Mouse (Mus musculus) neural tube, embryonic 11.5 days (tissue): Measurements from ENCODE around the gene Pcp4l1. TPM values are rescaled to one million over a fixed set of nuclear protein-coding genes. Genes with fewer than 3 reads are reported as not detected.

Experiments used
- ATAC-seq: fragments of 200-750 bp; cut with Nextera tagmentation; 2 replicates; pipeline ENCODE4 v1.8.0; 2017; ENCODE audit warnings: moderate number of reproducible peaks, mild to moderate bottlenecking, moderate TSS enrichment, moderate library complexity; ENCODE audit not compliant: insufficient read depth, low FRiP score, low TSS enrichment
- DNase-seq: peaks from one replicate; pipeline ENCODE4 v3.0.0-alpha.2; 2015; ENCODE audit warnings: low spot score
- H3K27ac ChIP-seq: fragments of 300-500 bp; sonication (generic); 2 replicates; pipeline ENCODE4 v1.5.1; 2014; ENCODE audit warnings: low read depth, mild to moderate bottlenecking, low read length
- H3K27me3 ChIP-seq: fragments of 300-500 bp; sonication (generic); 2 replicates; pipeline ENCODE4 v1.6.1; 2014; ENCODE audit warnings: mild to moderate bottlenecking, low read length, mixed read lengths; ENCODE audit not compliant: control insufficient read depth, insufficient read depth
- H3K36me3 ChIP-seq: fragments of 300-500 bp; sonication (generic); 2 replicates; pipeline ENCODE4 v1.6.1; 2014; ENCODE audit warnings: mild to moderate bottlenecking, low read length, moderate library complexity, mixed read lengths; ENCODE audit not compliant: control insufficient read depth, insufficient read depth
- H3K4me1 ChIP-seq: fragments of 300-500 bp; sonication (generic); 2 replicates; pipeline ENCODE4 v1.6.1; 2014; ENCODE audit warnings: low read length, mixed read lengths; ENCODE audit not compliant: control insufficient read depth, insufficient read depth
- H3K4me2 ChIP-seq: fragments of 300-500 bp; sonication (generic); 2 replicates; pipeline ENCODE4 v1.6.1; 2014; ENCODE audit warnings: low read depth, mild to moderate bottlenecking, moderate library complexity
- H3K4me3 ChIP-seq: fragments of 300-500 bp; sonication (generic); 2 replicates; pipeline ENCODE4 v1.5.1; 2014; ENCODE audit warnings: low read depth, low read length
- H3K9ac ChIP-seq: fragments of 300-500 bp; sonication (generic); 2 replicates; pipeline ENCODE4 v1.6.1; 2014; ENCODE audit warnings: mild to moderate bottlenecking, low read length
- H3K9me3 ChIP-seq: fragments of 300-500 bp; sonication (generic); 2 replicates; pipeline ENCODE4 v1.6.1; 2016; ENCODE audit warnings: low read length; ENCODE audit not compliant: control insufficient read depth
- WGBS: fragments of 180-500 bp; shearing (Covaris S2); extraction: QIAGEN DNeasy Blood & Tissue Kit; methylation state at CpG from one replicate; pipeline ENCODE4 v1.1.7; 2014; 5-methylcytosine and 5-hydroxymethylcytosine counted together
- polyA plus RNA-seq: library from polyadenylated mRNA; unstranded; fragments of >200 nt; fragmentation: Nextera tagmentation; extraction: Ambion mirVana; gene quantifications from 2 replicates; pipeline ENCODE4 v1.2.1, GENCODE M21; 2014

Pcp4l1 gene
- polyA plus RNA-seq, 1 experiment from 2014 or later, result 3.8 TPM

GRCm38 (mm10) chr1:171223796-171224195 lies 27.7 kb upstream of the Pcp4l1 start:
- H3K36me3 ChIP-seq, result no peaks in the 10 kb centered on the region
- 0 out of 2 replicates have a peak, but pooled peaks cover 4% of the 10 kb centered on the region for H3K4me1 ChIP-seq
- no peak for ATAC-seq
- DNase-seq, result no peak
- H3K27ac ChIP-seq, result no peak overlapping the region
- H3K9ac ChIP-seq, result no peak overlapping the region
- H3K9me3 ChIP-seq, result no peaks in the 10 kb centered on the region
- H3K27me3 ChIP-seq, result no peaks in the 10 kb centered on the region
- no peak overlapping the region for H3K4me3 ChIP-seq
- WGBS, result 94% methylated on average over 2 of the region's 2 CpGs
- no peak overlapping the region for H3K4me2 ChIP-seq

DNA sequence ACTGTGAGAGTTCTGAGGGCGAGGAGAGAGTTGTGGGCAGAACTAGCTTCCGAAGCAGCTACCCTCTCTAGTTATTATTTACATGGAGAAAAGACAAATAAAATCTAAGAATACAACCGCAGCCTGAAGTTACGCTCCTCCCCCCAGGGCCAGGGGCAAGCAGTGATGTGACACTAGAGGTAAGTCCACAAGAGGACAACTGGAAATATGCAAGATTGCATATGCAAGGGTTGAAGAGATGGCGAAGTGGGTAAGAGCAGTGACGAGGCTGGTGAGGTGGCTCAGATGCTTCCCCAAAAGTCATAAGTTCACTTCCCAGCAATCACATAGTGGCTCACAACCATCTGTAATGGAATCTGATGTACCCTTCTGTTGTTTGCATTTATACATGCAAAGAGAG lies 27.1 kb upstream of the Pcp4l1 start:
- Histone ChIP-seq H3K4me3 (peak overlapping the region; percentile 23), H3K4me1 (0 out of 2 replicates have a peak, but pooled peaks cover 4% of the 10 kb centered on the region), H3K9ac (no peak overlapping the region), H3K4me2 (peak overlapping the region; percentile 35), H3K27me3 (no peaks in the 10 kb centered on the region), H3K36me3 (no peaks in the 10 kb centered on the region), H3K27ac (no peak overlapping the region), H3K9me3 (no peaks in the 10 kb centered on the region)
- DNase-seq (no peak), ATAC-seq (no peak)
- 90% methylated on average over 6 of the region's 6 CpGs for WGBS

- 0 out of 2 replicates have a peak within 1 kb of the TSS, but pooled peaks have one; percentile 58 for H3K27ac ChIP-seq
- no peaks in the 10 kb centered on the region for H3K9me3 ChIP-seq
- ATAC-seq, result peak; percentile 97
- peak within 1 kb of the TSS; percentile 56 for H3K4me2 ChIP-seq
- 3% methylated on average over 28 of the region's 28 CpGs for WGBS
- H3K4me3 ChIP-seq, result peak within 1 kb of the TSS; percentile 50
- H3K27me3 ChIP-seq, result no peaks in the 10 kb centered on the region
- H3K4me1 ChIP-seq, result 0 out of 2 replicates have a peak, but pooled peaks cover 4% of the 10 kb centered on the region
- H3K9ac ChIP-seq, result peak within 1 kb of the TSS; percentile 44
- peak; percentile 92 for DNase-seq
- no peaks in the 10 kb centered on the region for H3K36me3 ChIP-seq
Measured at GRCm38 (mm10) chr1:171222238-171223155, 26.4 kb upstream of the Pcp4l1 start, which contains the start of gene Tomm40l. TSS of gene Tomm40l (minus strand) at chr1:171222514.

- Histone ChIP-seq H3K4me1 (0 out of 2 replicates have a peak, but pooled peaks cover 4% of the 10 kb centered on the region), H3K4me3 (peak overlapping the region; percentile 50), H3K9ac (peak overlapping the region; percentile 44), H3K27me3 (no peaks in the 10 kb centered on the region), H3K36me3 (no peaks in the 10 kb centered on the region), H3K4me2 (peak overlapping the region; percentile 56), H3K9me3 (no peaks in the 10 kb centered on the region), H3K27ac (no peak overlapping the region)
- DNase-seq (peak; percentile 14), ATAC-seq (no peak; the same call in 1 of the 2 replicates)
- 5% methylated on average over 22 of the region's 22 CpGs for WGBS
Measured at GRCm38 (mm10) chr1:171221281-171222193, 25.5 kb upstream of the Pcp4l1 start.

DNA sequence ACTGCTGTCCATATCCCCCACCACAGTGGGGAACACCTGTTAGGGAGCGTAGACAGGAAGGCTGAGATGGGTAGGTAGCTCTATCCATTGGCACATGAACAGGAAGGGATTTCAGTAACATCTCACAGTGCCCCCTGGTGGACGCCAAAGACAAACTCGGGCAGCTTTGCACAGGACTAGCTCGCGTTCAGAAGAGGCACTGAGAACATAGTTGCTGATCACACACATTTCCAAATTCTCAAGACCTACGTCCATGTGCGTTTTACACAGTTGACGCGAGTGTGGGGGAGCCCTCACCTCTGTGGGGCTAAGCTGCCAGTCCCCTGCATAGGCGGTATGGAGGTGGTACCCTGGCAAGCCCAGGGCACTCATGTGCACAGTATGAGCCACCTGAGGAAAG lies 24.8 kb upstream of the Pcp4l1 start:
- 8% methylated on average over 10 of the region's 10 CpGs for WGBS
- Histone ChIP-seq H3K27me3 (no peaks in the 10 kb centered on the region), H3K9me3 (no peaks in the 10 kb centered on the region), H3K27ac (no peak overlapping the region), H3K4me1 (0 out of 2 replicates have a peak, but pooled peaks cover 4% of the 10 kb centered on the region), H3K4me3 (no peak overlapping the region), H3K36me3 (no peaks in the 10 kb centered on the region), H3K9ac (no peak overlapping the region), H3K4me2 (peak overlapping the region; percentile 56)
- peak; percentile 83 for DNase-seq
- peak; percentile 24; the same call in 1 of the 2 replicates for ATAC-seq

GRCm38 (mm10) chr1:171216241-171216955 lies 20.3 kb upstream of the Pcp4l1 start:
- Histone ChIP-seq H3K9me3 (no peaks in the 10 kb centered on the region), H3K9ac (no peak overlapping the region), H3K27ac (no peak overlapping the region), H3K4me1 (0 out of 2 replicates have a peak, but pooled peaks cover under 1% of the 10 kb centered on the region), H3K4me2 (no peak overlapping the region), H3K27me3 (no peaks in the 10 kb centered on the region), H3K4me3 (no peak overlapping the region), H3K36me3 (no peaks in the 10 kb centered on the region)
- DNase-seq, result no peak
- no peak for ATAC-seq
- 90% methylated on average over 18 of the region's 18 CpGs for WGBS

DNA sequence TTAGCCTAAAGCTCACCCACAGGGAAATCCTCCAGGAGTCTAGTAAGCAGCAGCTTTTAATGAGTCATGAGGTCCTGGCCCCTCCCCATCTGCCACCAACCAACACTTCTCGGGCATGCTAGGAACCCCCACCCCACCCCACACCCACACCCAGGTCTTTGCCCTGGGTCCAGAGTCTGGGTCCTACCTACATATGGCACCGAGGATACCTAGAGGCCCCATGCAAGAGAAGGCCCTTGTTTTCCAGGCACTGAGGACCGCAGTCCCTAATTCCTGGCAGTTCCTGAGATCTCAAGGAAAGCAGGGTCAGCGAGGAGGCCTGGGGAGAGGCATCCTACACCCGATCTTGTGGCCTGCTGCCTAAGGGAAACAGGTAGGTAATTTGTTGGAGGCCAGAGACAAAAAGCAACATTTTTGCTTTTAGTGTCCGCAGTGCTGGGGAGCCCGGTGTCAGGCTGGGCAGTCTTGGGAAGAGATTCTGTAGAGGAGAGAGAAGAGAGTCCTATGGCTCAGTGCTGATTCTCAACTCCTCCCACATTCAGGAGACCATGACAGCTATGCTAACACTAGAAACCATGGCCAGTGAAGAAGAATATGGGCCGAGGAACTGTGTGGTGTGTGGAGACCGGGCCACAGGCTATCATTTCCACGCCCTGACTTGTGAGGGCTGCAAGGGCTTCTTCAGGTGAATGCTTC lies 17.9 kb upstream of the Pcp4l1 start, which contains the start of gene Nr1i3:
Nr1i3 (plus strand) TSS at position 170 of the 696 bp plus-strand sequence.
- ATAC-seq, result no peak
- Histone ChIP-seq H3K27me3 (no peaks in the 10 kb centered on the region), H3K9ac (no peak within 1 kb of the TSS), H3K4me2 (no peak within 1 kb of the TSS), H3K36me3 (no peaks in the 10 kb centered on the region), H3K4me3 (no peak within 1 kb of the TSS), H3K9me3 (no peaks in the 10 kb centered on the region), H3K27ac (no peak within 1 kb of the TSS), H3K4me1 (no peaks in the 10 kb centered on the region)
- 75% methylated on average over 10 of the region's 10 CpGs for WGBS
- no peak for DNase-seq
